Mouse (Mus musculus) heart, adult 2 months (tissue): ENCODE measurements around the gene Zfp931.

ENCODE experiments used
- CTCF ChIP-seq: fragments of 200-600 bp; IDR thresholded peaks from 2 replicates; pipeline ENCODE4 v1.8.1; 2022; ENCODE audit warnings: antibody characterized with exemption, mild to moderate bottlenecking, moderate library complexity
- EP300 ChIP-seq: fragments of 200-500 bp; IDR thresholded peaks from 2 replicates; pipeline ENCODE4 v1.6.1; 2011; ENCODE audit warnings: low read depth, low read length, control low read depth; ENCODE audit not compliant: insufficient read depth
- POLR2A ChIP-seq: fragments of 200-500 bp; IDR thresholded peaks from 2 replicates; pipeline ENCODE4 v1.6.1; 2011; ENCODE audit warnings: mild to moderate bottlenecking, low read depth, low read length, control low read depth; ENCODE audit not compliant: insufficient read depth

DNA sequence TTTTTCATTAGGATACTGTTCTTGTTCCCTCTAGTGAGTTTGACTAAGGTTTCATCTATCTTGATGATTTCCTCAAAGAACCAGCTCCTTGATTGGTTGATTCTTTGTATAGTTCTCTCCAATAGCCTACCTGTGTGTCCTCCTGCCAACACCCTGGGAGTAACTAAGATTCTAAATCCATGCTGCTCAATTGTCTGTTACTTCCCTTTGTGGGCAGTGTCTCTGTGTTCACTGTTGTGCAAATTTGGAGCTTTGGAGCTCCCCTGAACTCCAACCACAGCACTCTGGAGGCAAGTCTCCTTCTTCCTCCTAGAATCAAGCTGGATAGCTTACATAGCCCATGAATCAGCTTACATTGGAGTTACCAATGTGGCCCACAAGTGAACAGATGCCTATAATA is 11.3 kb upstream of the Zfp931 start:
- TF ChIP-seq CTCF = no peak
- no peak for TF ChIP-seq POLR2A
- TF ChIP-seq EP300 = no peak
